Mouse (Mus musculus): Measurements from ENCODE around the gene BC049730. TPM values are rescaled to one million over a fixed set of nuclear protein-coding genes. Genes with fewer than 3 reads are reported as not detected.

BC049730 gene
- total and polyA plus RNA-seq, 3 experiments: not detected

DNA sequence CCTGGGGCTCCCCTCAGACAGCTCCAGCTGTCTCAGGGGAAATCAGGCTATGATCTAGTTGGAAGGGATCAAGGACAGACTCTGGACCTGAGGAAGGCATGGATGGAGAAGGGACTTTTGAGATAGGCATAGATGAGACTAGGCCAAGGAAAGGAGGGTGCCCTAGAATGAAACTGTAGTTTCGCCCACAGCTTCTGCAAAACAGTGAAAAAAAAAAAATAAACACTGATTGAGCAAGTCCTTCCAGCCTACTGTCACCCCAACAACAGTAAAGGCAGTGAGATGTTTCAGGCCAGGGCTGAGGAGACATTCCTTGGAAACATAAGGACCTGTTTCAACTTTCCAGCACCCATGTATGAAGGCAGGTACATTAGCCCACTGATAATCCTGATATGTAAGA, 49.5 kb downstream of the BC049730 start:
- DNase-seq (ENCODE audit: extremely low read depth): no peak
- H3K9ac ChIP-seq (ENCODE audit: insufficient read depth, low read depth): no peak overlapping the region
- H3K79me2 ChIP-seq (replicated peaks; ENCODE audit: control insufficient read depth, extremely low read depth, insufficient read depth, poor library complexity, severe bottlenecking): no peaks in the 10 kb centered on the region
- in situ Hi-C loops (cut with MboI; ENCODE audit: low pct_ligation_motif_present, low pct_unique_long_range_greater_than_20kb, low sequenced_read_pairs): no loop called here
- no peak overlapping the region for H3K4me3 ChIP-seq (replicated peaks in 1 of 3; ENCODE audit: low read depth in 2 of 3, low read length in 2 of 3, poor library complexity in 1 of 3)
- no peak overlapping the region for H3K27ac ChIP-seq (ENCODE audit: insufficient read depth, low read depth)
- H3K9me3 ChIP-seq (replicated peaks; ENCODE audit: low read length): no peaks in the 10 kb centered on the region
- H3K4me1 ChIP-seq (ENCODE audit: control insufficient read depth in 1 of 2, insufficient read depth in 2 of 2): no peaks in the 10 kb centered on the region
- dilution Hi-C loops (cut with MboI; ENCODE audit: extremely low pct_ligation_motif_present, extremely low pct_unique_long_range_greater_than_20kb, low sequenced_read_pairs): no loop called here
- H3K36me3 ChIP-seq (replicated peaks in 1 of 2; ENCODE audit: control insufficient read depth in 1 of 2, insufficient read depth in 1 of 2, low read length in 1 of 2): no peaks in the 10 kb centered on the region
- TF ChIP-seq MYC (IDR thresholded peaks at IDR 0.05; ENCODE audit: low read depth, low read length): no peak
- no peak overlapping the region for H3K4me2 ChIP-seq (ENCODE audit: insufficient read depth, low read depth, poor library complexity, severe bottlenecking)
- H3K27me3 ChIP-seq (replicated peaks): peaks cover 75% of the 10 kb centered on the region

GRCm38 (mm10) chr7:24760211-24760610, 51.2 kb downstream of the BC049730 start, which contains the start of gene Cd177:
Gene Cd177, minus strand, starts transcription at chr7:24760311.
- Histone ChIP-seq H3K4me2 (ENCODE audit: insufficient read depth, low read depth, poor library complexity, severe bottlenecking) (no peak within 1 kb of the TSS), H3K4me1 (ENCODE audit: control insufficient read depth in 1 of 2, insufficient read depth in 2 of 2) (no peaks in the 10 kb centered on the region), H3K9ac (ENCODE audit: insufficient read depth, low read depth) (no peak within 1 kb of the TSS), H3K36me3 (replicated peaks in 1 of 2; ENCODE audit: control insufficient read depth in 1 of 2, insufficient read depth in 1 of 2, low read length in 1 of 2) (no peaks in the 10 kb centered on the region), H3K27ac (ENCODE audit: insufficient read depth, low read depth) (no peak within 1 kb of the TSS), H3K9me3 (replicated peaks; ENCODE audit: low read length) (no peaks in the 10 kb centered on the region), H3K4me3 (replicated peaks in 1 of 3; ENCODE audit: low read depth in 2 of 3, low read length in 2 of 3, poor library complexity in 1 of 3) (no peak within 1 kb of the TSS), H3K79me2 (replicated peaks; ENCODE audit: control insufficient read depth, extremely low read depth, insufficient read depth, poor library complexity, severe bottlenecking) (no peaks in the 10 kb centered on the region), H3K27me3 (replicated peaks) (peaks cover 75% of the 10 kb centered on the region)
- TF ChIP-seq POLR2AphosphoS2 (IDR thresholded peaks at IDR 0.05; ENCODE audit: low read depth, low read length) (no peak), JUND (conservative IDR thresholded peaks at IDR 0.05; ENCODE audit: low read depth, low read length) (no peak), UBTF (IDR thresholded peaks at IDR 0.05; ENCODE audit: low read depth, low read length) (no peak), NRF1 (IDR thresholded peaks at IDR 0.05; ENCODE audit: low read depth, low read length) (no peak), KAT2A (IDR thresholded peaks at IDR 0.05; ENCODE audit: insufficient replicate concordance, low read length) (no peak), USF1 (IDR thresholded peaks at IDR 0.05; ENCODE audit: low read depth, low read length) (no peak), MAZ (IDR thresholded peaks at IDR 0.05; ENCODE audit: low read depth, low read length) (no peak), E2F4 (IDR thresholded peaks at IDR 0.05; ENCODE audit: insufficient replicate concordance, low read depth, low read length) (no peak)
- in situ Hi-C loops (cut with MboI; ENCODE audit: low pct_ligation_motif_present, low pct_unique_long_range_greater_than_20kb, low sequenced_read_pairs) (no loop called here), dilution Hi-C loops (cut with MboI; ENCODE audit: extremely low pct_ligation_motif_present, extremely low pct_unique_long_range_greater_than_20kb, low sequenced_read_pairs) (no loop called here)
- DNase-seq (ENCODE audit: extremely low read depth): no peak

DNA sequence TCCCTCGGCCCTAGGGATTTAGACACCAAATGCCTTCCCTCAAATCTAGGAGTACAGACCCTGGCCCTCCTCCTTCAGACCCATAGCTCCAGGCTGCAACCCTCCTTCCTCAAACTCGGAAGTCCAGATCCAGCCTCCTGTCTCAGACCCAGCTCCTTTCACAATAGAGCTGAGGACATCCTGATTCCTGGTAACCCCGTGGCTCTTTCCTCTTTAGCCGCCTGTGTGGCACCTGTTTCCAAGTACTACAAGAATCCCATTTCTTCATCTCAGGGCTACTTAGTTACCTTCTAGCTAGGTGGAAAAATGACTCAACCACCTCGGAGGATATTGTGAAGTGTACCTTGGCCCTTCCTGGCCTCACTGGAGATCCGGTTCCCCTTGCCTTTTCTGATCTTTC, 52.1 kb downstream of the BC049730 start:
- Histone ChIP-seq H3K9ac (ENCODE audit: insufficient read depth, low read depth) (no peak overlapping the region), H3K27ac (ENCODE audit: insufficient read depth, low read depth) (no peak overlapping the region), H3K79me2 (replicated peaks; ENCODE audit: control insufficient read depth, extremely low read depth, insufficient read depth, poor library complexity, severe bottlenecking) (no peaks in the 10 kb centered on the region), H3K9me3 (replicated peaks; ENCODE audit: low read length) (no peaks in the 10 kb centered on the region), H3K4me3 (replicated peaks in 1 of 3; ENCODE audit: low read depth in 2 of 3, low read length in 2 of 3, poor library complexity in 1 of 3) (no peak overlapping the region), H3K36me3 (replicated peaks in 1 of 2; ENCODE audit: control insufficient read depth in 1 of 2, insufficient read depth in 1 of 2, low read length in 1 of 2) (no peaks in the 10 kb centered on the region), H3K4me1 (ENCODE audit: control insufficient read depth in 1 of 2, insufficient read depth in 2 of 2) (no peaks in the 10 kb centered on the region), H3K4me2 (ENCODE audit: insufficient read depth, low read depth, poor library complexity, severe bottlenecking) (no peak overlapping the region), H3K27me3 (replicated peaks) (peaks cover 82% of the 10 kb centered on the region)
- TF ChIP-seq CHD1 (IDR thresholded peaks at IDR 0.05; ENCODE audit: low read depth, low read length) (no peak), PAX5 (IDR thresholded peaks at IDR 0.05; ENCODE audit: low read length) (no peak), CTCF (conservative IDR thresholded peaks at IDR 0.05 in 1 of 2, IDR thresholded peaks at IDR 0.05 in 1 of 2; ENCODE audit: low read depth in 2 of 2, low read length in 2 of 2) (no peak), SMC3 (IDR thresholded peaks at IDR 0.05; ENCODE audit: low read depth, low read length) (no peak), MAX (IDR thresholded peaks at IDR 0.05; ENCODE audit: low read length) (no peak), POLR2AphosphoS2 (IDR thresholded peaks at IDR 0.05; ENCODE audit: low read depth, low read length) (no peak), UBTF (IDR thresholded peaks at IDR 0.05; ENCODE audit: low read depth, low read length) (no peak), ELF1 (IDR thresholded peaks at IDR 0.05; ENCODE audit: low read depth, low read length) (no peak), MAZ (IDR thresholded peaks at IDR 0.05; ENCODE audit: low read depth, low read length) (no peak), ZMIZ1 (IDR thresholded peaks at IDR 0.05; ENCODE audit: low read depth, low read length) (no peak), USF1 (IDR thresholded peaks at IDR 0.05; ENCODE audit: low read depth, low read length) (no peak), RAD21 (IDR thresholded peaks at IDR 0.05; ENCODE audit: low read depth, low read length) (no peak), TCF12 (IDR thresholded peaks at IDR 0.05; ENCODE audit: low read depth, low read length) (no peak), KAT2A (IDR thresholded peaks at IDR 0.05; ENCODE audit: insufficient replicate concordance, low read length) (no peak), GABPA (IDR thresholded peaks at IDR 0.05; ENCODE audit: insufficient replicate concordance, low read depth, low read length) (no peak), ZKSCAN1 (IDR thresholded peaks at IDR 0.05; ENCODE audit: borderline replicate concordance, low read depth, low read length) (no peak), POLR2A (IDR thresholded peaks at IDR 0.05; ENCODE audit: low read depth, low read length) (no peak)
- DNase-seq (ENCODE audit: extremely low read depth): no peak
- dilution Hi-C loops (cut with MboI; ENCODE audit: extremely low pct_ligation_motif_present, extremely low pct_unique_long_range_greater_than_20kb, low sequenced_read_pairs) (no loop called here), in situ Hi-C loops (cut with MboI; ENCODE audit: low pct_ligation_motif_present, low pct_unique_long_range_greater_than_20kb, low sequenced_read_pairs) (no loop called here)
